Mouse (Mus musculus): ENCODE data around the gene Gm28048. TPM values are rescaled to one million over a fixed set of nuclear protein-coding genes. Genes with fewer than 3 reads are reported as not detected.

Gene Gm28048
- polyA plus RNA-seq, 1 experiment from 2014 or later = 13.1 TPM

DNA sequence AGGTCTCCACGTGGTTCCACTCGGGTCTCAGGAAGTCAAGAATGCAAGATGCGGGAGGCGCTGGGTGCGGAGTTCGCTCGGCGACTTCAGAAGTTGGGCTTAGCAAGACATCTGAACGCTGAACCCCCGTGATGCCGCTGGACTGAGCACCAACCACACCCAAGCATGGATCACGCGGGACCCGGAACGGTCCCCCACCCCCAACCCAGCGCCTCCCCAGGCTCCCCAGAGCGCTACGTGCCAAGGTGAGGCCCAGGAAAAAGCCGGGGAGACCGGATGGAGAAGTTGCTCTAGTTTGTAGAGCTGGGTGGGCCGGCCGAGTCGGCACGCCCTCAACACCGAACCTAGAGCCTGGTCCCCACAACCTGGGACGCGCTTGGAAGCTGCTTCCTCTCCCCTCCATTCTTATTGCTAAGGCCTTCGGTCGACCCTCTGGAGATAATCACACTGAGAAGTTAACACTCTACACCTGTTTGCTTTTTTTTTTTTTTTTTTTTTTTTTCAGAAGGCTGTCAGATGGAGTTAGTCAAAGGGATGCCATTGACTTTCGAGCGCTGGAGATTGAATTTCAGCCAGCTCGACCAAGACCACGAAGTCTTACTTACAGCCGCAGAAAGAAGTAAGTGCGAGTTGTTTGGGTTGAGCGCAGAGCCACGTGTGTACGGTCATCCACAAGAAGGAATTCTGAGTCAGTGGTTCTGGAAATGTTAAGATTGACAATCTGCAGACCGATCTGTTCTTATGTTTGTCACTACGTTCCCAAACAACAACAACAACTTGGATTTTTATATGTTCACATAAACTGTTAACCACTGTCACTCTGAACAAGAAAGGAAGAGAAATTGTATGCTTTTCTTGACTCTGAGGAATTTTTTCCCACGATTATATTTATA lies 121.3 kb downstream of the Gm28048 start, which contains the start of gene B3gnt2:
Gene B3gnt2 (minus strand): TSS at position 627 of the 893 bp plus-strand sequence.
- peak; percentile 62 for ATAC-seq
- H3K9me3 ChIP-seq = no peaks in the 10 kb centered on the region
- peak within 1 kb of the TSS; percentile 74 for H3K9ac ChIP-seq
- peaks cover 17% of the 10 kb centered on the region for H3K4me1 ChIP-seq (replicated peaks)
- peak within 1 kb of the TSS; percentile 75 for H3K4me3 ChIP-seq (replicated peaks)
- no peaks in the 10 kb centered on the region for H3K36me3 ChIP-seq
- 7% methylated on average over 41 of the region's 41 CpGs for WGBS
- peaks cover 9% of the 10 kb centered on the region; the same call in 1 of the 2 replicates for H3K27me3 ChIP-seq (replicated peaks)
- peak within 1 kb of the TSS; percentile 93 for H3K4me2 ChIP-seq (replicated peaks)
- peak within 1 kb of the TSS; percentile 86 for H3K27ac ChIP-seq

DNA sequence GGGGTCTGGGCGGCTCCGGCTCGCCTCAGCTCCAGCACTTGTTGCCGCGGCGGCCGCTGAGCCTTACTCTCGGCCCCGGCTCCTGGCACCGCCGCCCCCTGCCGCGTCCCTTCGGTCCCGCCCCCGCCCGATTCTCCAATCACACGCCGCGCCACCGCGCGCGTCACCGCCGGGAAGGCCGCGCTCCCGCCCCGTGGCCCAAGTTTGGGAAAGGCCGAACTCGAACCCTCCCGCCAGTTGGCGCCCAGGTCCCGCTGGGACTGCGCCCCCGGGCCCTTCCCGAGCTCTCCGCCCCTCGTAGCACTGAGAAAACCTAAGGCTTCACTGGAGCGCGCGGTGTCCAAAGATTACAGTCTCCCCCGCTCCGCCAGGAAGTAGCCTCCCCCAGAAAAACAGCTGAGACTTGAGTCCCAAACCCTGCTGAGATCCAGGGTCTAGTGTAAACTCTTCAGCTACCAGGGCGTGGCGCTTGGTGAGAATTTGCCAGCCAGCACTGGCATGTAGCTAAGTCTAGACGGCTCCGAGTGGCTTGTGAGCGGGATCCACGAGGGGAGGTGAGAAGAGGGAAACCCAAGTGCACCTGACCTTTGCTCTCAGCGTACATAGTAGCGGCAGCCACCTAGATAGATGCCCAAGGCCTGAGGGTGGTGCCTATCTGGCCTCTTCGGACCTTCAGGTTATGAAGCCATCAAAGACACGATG lies 122.1 kb downstream of the Gm28048 start:
- under 1% methylated on average over 55 of the region's 55 CpGs for WGBS
- Histone ChIP-seq H3K36me3 (no peaks in the 10 kb centered on the region), H3K27me3 (replicated peaks) (peaks cover 9% of the 10 kb centered on the region; the same call in 1 of the 2 replicates), H3K4me2 (replicated peaks) (peak overlapping the region; percentile 93), H3K27ac (peak overlapping the region; percentile 86), H3K9me3 (no peaks in the 10 kb centered on the region), H3K4me3 (replicated peaks) (peak overlapping the region; percentile 75), H3K9ac (peak overlapping the region; percentile 74), H3K4me1 (replicated peaks) (peaks cover 17% of the 10 kb centered on the region)
- ATAC-seq = peak; percentile 94

DNA sequence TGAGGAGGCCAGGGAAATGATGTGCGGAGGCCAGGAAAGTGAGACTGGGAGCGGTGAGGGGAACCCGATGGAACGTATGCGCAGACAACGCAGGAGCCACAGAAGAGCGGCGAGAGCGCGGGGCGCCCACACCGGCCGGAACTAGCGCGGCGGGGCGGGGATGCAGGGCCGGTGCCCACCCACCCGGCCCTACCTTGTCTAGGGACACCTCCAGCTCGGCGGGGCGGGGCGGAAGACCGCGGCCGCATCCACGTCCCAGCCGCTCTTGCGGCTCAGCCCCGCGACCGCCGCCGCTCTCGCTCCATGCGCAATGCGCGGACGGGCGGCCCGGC lies 122.6 kb downstream of the Gm28048 start:
- H3K9ac ChIP-seq = peak overlapping the region; percentile 74
- ATAC-seq = peak; percentile 85
- H3K4me1 ChIP-seq (replicated peaks) = peaks cover 17% of the 10 kb centered on the region
- no peaks in the 10 kb centered on the region for H3K9me3 ChIP-seq
- under 1% methylated on average over 35 of the region's 41 CpGs for WGBS
- H3K4me2 ChIP-seq (replicated peaks) = peak overlapping the region; percentile 93
- H3K36me3 ChIP-seq = no peaks in the 10 kb centered on the region
- H3K4me3 ChIP-seq (replicated peaks) = peak overlapping the region; percentile 75
- peaks cover 9% of the 10 kb centered on the region; the same call in 1 of the 2 replicates for H3K27me3 ChIP-seq (replicated peaks)
- H3K27ac ChIP-seq = peak overlapping the region; percentile 86

DNA sequence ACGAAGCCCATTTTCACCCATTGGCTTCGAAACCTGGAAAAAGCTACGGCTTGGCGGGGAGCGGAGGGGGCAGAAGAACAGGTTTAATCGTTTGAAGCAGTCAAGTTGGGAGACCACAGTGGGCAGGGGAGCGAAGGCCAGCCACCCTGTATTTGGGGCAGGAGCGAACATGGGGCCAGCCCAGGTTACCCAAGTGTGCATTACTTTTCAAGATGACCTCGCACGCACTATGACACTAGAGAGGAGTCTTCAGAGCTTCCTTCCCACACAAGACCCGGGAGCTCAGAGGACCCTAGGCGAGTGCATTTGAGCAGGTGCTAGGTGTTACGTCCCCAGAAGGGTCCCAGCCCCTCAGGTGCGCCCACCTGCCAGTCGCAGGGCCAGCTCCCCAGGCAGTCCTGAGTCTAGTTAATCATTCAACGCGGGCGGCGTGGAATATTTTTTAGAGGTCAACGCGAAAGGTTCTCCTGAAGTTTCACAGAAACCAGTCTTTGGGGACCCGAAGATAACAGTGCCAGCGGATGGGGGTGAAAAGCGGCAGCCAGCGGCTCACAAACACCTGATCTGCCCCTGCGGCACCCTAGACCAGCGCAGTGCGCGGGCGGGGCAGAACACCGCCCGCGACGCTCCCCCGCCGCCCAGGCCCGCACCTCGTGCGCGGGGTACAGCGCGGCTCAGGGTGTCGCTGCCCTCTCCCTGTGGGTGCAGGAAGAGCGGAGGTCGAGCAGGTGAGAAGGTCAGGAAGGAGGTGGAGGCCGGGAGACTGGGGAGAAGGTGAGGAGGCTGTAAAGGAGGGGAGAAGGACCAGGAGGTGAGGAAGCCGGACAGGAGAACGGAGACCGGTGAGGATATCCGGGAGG lies 123.2 kb downstream of the Gm28048 start:
- peak overlapping the region; percentile 75 for H3K4me3 ChIP-seq (replicated peaks)
- peak overlapping the region; percentile 93 for H3K4me2 ChIP-seq (replicated peaks)
- H3K4me1 ChIP-seq (replicated peaks) = peaks cover 17% of the 10 kb centered on the region
- 4% methylated on average over 50 of the region's 50 CpGs for WGBS
- no peaks in the 10 kb centered on the region for H3K36me3 ChIP-seq
- H3K27ac ChIP-seq = peak overlapping the region; percentile 86
- H3K9me3 ChIP-seq = no peaks in the 10 kb centered on the region
- H3K9ac ChIP-seq = peak overlapping the region; percentile 74
- H3K27me3 ChIP-seq (replicated peaks) = peaks cover 9% of the 10 kb centered on the region; the same call in 1 of the 2 replicates
- peak; percentile 59 for ATAC-seq

DNA sequence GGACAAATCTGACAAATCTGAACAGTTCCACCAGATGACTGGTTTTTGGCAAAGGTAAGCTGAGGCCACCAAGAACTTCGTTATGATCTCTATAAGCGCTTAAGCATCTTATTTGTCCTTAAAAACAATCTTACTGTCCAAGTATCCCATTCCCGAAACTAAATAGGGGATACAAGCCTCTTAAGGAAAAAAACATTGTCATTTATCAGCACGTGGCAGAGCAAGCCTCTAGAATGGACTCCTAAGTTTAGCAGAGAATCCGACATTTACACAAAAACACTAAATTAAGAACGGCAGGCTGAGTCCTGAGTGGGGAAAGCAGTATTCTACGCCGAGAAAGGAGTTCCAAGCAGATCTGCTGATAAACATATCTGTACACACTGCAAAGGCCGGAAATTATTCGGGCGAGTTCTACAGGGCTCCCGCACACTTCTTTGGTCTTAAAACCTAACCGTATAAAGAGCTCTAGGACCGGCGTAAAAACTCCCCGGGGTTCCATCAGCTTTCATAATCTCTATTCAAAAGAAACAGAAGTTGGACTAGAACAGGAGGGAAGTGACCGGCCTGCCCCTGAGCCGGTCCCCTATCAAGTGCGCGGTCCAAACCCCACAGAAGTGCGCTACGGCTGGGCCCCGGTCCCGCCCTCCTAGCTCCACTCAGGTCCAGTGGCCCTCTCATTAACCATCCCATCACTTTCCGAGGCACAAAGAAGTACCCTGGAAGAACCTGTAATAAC lies 124.0 kb downstream of the Gm28048 start:
- H3K9ac ChIP-seq = peak overlapping the region; percentile 74; the same call in 1 of the 2 replicates
- WGBS = 21% methylated on average over 25 of the region's 25 CpGs
- H3K27ac ChIP-seq = 0 out of 2 replicates have a peak overlapping the region, but pooled peaks have one; percentile 86
- no peaks in the 10 kb centered on the region for H3K9me3 ChIP-seq
- H3K27me3 ChIP-seq (replicated peaks) = peaks cover 9% of the 10 kb centered on the region; the same call in 1 of the 2 replicates
- peak overlapping the region; percentile 93 for H3K4me2 ChIP-seq (replicated peaks)
- H3K4me1 ChIP-seq (replicated peaks) = peaks cover 17% of the 10 kb centered on the region
- no peaks in the 10 kb centered on the region for H3K36me3 ChIP-seq
- no peak for ATAC-seq
- H3K4me3 ChIP-seq (replicated peaks) = peak overlapping the region; percentile 75

DNA sequence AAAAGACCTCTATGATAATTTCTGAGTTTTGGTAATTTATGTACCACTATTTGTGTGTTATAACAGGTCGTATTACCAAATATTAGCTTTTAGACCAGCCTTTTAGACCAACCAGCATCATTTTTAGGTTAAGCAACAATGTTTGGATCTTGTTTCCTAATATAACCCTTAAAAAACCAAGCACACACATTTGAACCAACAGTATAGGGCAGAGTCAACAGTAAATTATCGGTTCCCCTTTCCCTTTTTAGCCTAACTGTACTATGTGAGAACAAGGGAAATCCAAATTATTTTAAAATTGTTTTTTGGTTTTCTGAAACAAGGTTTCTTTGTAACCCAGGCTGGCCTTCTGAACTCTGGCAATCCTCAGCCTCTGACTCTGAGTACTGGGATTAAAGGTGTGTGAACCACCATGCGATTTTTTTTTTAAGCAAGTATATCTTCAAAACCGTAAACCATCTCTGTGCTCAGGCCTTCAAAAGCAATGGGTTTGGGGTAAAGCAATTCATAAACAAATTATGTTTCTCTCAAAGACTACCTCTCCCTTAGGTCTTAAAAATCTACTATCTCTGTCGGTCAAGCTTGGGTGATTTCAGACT lies 124.7 kb downstream of the Gm28048 start:
- Histone ChIP-seq H3K4me2 (replicated peaks) (peak overlapping the region; percentile 93; the same call in 1 of the 2 replicates), H3K9me3 (no peaks in the 10 kb centered on the region), H3K27ac (no peak overlapping the region), H3K27me3 (replicated peaks) (peaks cover 9% of the 10 kb centered on the region; the same call in 1 of the 2 replicates), H3K9ac (no peak overlapping the region), H3K36me3 (no peaks in the 10 kb centered on the region), H3K4me1 (replicated peaks) (peaks cover 17% of the 10 kb centered on the region), H3K4me3 (replicated peaks) (no peak overlapping the region)
- 78% methylated on average over 5 of the region's 5 CpGs for WGBS
- no peak for ATAC-seq

DNA sequence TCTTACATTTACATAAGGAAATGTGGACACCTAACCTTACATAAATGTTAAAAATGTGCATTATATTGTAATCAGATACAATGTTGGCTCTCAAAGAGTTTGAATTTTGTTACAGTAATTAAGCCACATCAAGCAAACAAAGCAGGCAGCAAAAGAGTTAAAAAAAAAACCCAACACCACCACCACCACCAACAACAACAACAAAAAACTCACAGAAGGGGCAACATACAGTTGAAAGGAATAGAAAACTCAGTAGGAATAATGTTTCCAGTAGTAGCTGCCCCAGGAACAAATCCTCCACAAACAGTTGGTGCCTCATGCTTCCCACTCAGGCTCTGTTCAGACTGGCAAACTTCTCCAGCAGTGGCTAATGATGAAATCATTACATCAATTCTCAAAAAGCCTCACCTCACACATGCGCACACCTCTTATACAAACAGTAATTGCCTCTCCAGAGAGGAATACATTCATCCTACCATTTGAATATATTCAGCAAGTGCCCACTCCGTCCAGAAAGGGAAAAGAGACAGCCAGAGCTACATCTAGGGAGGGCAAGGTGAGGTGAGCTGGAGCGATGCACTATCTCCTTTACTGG lies 125.4 kb downstream of the Gm28048 start:
- H3K27ac ChIP-seq = no peak overlapping the region
- H3K9me3 ChIP-seq = no peaks in the 10 kb centered on the region
- no peak for ATAC-seq
- H3K4me3 ChIP-seq (replicated peaks) = no peak overlapping the region
- 75% methylated on average over 3 of the region's 3 CpGs for WGBS
- H3K9ac ChIP-seq = no peak overlapping the region
- peaks cover 9% of the 10 kb centered on the region; the same call in 1 of the 2 replicates for H3K27me3 ChIP-seq (replicated peaks)
- peaks cover 17% of the 10 kb centered on the region for H3K4me1 ChIP-seq (replicated peaks)
- no peak overlapping the region for H3K4me2 ChIP-seq (replicated peaks)
- no peaks in the 10 kb centered on the region for H3K36me3 ChIP-seq

DNA sequence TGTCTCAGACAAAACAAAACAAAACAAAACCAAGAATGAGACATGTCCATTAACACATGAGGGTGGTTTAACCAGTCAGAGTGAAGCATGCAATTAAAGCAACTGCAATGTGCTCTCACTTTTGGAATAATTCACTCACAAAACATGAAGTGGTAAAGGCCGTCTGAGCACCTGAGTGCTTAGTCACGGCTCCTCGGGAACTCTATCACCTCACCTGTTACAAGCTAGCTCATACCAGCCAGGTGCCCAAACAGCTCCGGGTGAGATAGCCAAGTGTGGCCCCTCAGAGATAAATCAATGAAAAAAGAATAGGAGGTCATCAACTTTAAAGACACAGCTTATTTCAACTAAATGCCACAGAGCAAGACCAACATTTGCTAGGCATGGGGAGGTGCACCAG lies 127.3 kb downstream of the Gm28048 start:
- WGBS = 69% methylated on average over 4 of the region's 4 CpGs
- no peak for ATAC-seq

DNA sequence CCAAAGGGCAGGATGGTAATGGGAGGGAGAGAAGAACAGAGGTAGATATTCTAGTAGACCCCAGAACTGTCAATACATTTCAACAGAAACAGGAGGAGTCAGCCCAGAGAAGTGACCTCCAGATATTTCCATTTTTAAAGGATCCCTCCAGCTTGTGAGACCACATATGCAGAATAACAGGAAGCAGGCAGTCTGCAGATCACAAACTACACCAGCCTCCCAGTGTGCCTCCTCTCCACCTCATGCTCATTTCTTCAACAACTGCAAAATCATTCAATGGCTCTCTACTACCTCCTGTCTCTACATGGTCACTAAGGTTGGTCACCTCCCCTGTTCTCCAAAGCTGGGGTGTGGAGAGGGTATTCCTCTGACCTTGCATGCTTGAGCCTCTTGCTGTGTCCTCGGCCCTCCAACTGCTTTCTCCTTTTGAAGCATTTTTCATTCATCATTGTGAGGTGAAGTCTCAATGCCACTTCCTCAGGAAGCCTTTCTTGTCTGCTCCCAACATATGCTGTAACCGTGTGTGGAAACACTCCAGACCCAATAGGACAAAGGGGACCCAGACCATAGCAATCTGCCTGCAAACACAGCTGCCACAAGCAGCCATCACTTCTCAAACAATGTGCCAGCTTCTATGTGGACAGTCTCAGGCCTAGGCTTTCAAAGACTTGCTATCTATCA lies 128.3 kb downstream of the Gm28048 start:
- H3K27me3 ChIP-seq (replicated peaks) = peaks cover 4% of the 10 kb centered on the region; the same call in 1 of the 2 replicates
- no peak overlapping the region for H3K4me2 ChIP-seq (replicated peaks)
- H3K36me3 ChIP-seq = no peaks in the 10 kb centered on the region
- no peak overlapping the region for H3K27ac ChIP-seq
- 65% methylated on average over 2 of the region's 2 CpGs for WGBS
- no peak for ATAC-seq
- no peaks in the 10 kb centered on the region for H3K9me3 ChIP-seq
- H3K4me1 ChIP-seq (replicated peaks) = peaks cover 14% of the 10 kb centered on the region; the same call in 1 of the 2 replicates
- no peak overlapping the region for H3K4me3 ChIP-seq (replicated peaks)
- H3K9ac ChIP-seq = no peak overlapping the region

More for the DNA sequence above, 127.3 kb downstream of the Gm28048 start:
- Histone ChIP-seq H3K27me3 (replicated peaks) (peaks cover 9% of the 10 kb centered on the region; the same call in 1 of the 2 replicates), H3K36me3 (no peaks in the 10 kb centered on the region), H3K4me2 (replicated peaks) (no peak overlapping the region), H3K9me3 (no peaks in the 10 kb centered on the region), H3K4me3 (replicated peaks) (no peak overlapping the region), H3K27ac (no peak overlapping the region), H3K4me1 (replicated peaks) (peaks cover 14% of the 10 kb centered on the region), H3K9ac (no peak overlapping the region)

DNA sequence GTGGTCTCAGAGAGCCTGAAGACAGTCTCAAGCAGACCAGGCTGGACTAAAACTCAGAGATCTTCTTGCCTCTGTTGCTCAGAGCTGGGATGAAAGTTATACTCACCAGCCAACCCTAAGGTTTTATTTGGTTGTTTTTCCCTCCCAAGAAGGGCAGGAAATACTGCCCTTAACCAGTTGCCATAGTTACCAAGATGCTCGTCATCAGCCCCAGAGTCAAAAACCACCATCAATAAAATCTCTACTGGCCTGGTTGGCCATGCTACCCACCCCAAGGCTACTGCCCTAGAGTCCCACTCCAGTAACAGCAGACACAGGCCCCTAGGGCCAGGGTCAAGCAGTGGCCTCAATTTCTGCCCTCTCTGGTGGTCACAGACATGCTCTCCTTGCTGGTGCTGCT lies 129.4 kb downstream of the Gm28048 start:
- Histone ChIP-seq H3K9ac (no peak overlapping the region), H3K27ac (no peak overlapping the region), H3K4me2 (replicated peaks) (no peak overlapping the region), H3K27me3 (replicated peaks) (no peaks in the 10 kb centered on the region), H3K36me3 (no peaks in the 10 kb centered on the region), H3K4me1 (replicated peaks) (peaks cover 18% of the 10 kb centered on the region), H3K4me3 (replicated peaks) (no peak overlapping the region), H3K9me3 (no peaks in the 10 kb centered on the region)
- no peak for ATAC-seq
- WGBS = 96% methylated on average over 1 of the region's 1 CpGs
